19 mouse cellular contexts compared by ENCODE assay signal in the genomic region with DNA sequence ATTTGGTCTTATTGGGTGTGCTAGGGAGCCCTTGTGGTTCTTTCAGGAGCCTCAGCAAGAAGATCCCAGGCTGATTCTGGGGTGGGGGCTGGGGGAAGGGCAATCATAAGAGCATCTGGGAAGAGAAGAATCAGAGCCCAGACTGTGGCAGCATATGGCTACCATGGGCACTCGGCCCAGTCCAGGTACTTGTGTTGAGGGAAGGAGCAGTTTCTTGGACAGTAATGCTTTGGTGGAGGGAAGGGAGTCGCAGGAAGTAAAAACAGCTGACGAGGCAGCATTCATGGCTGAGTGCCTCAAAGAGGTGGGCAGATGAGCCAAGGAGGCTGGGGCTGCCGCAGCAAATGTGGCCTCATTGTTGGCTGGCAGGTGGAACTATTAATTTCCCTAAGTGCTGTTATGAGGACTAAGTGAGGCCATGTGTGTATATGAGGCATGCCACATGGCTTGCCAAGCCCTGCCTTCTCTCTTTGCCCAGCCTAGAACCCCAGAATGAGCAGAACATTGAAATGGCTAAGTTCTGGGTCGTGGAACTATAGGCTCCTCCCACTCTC.
DNase-seq lines count a peak whose midpoint lies in the region; ATAC-seq lines count a peak whose summit lies in the region.
"Had no signal": no experiment of that assay in that cellular context is flagged by ENCODE, and none has a peak within 500 bp of the region (broad histone marks: within the 10 kb centered on the region; RNA-seq: fewer than 3 reads in every experiment).

No protein-coding gene starts in this region.

- ATAC-seq in frontal cortex, adult (ENCODE audit: low TSS enrichment): peak; percentile 32; the same call in 1 of the 2 replicates
- ATAC-seq: Patski had no signal

- DNase-seq in frontal cortex, adult 2 months (ENCODE audit: extremely low spot score in 1 of 2, low spot score in 1 of 2): no peak
- peak; percentile 63 to 64 for DNase-seq in right cerebral cortex, postnatal 10 days (ENCODE audit: low spot score in 2 of 2)
- no peak for DNase-seq in right cerebral cortex, adult 18-20 months
- DNase-seq in cerebellum, postnatal 14 days: peak; percentile 77 to 81
- DNase-seq in ovary, postnatal 36 days (ENCODE audit: low spot score): no peak
- no peak for DNase-seq in embryonic facial prominence, embryonic 10.5 days (ENCODE audit: low spot score)
- DNase-seq: gastrocnemius, postnatal 36 days; heart, postnatal 4 days; kidney, postnatal 10 days; layer of hippocampus, postnatal 36 days; lung, postnatal 14 days; retina, postnatal 1 day; thymus, postnatal 25 days had no signal

- WGBS in embryonic facial prominence, embryonic 10.5 days: 83% methylated on average over 5 of the region's 5 CpGs

- no peak overlapping the region for H3K27ac ChIP-seq in embryonic facial prominence, embryonic 10.5 days (replicated peaks)
- H3K27ac ChIP-seq: heart, embryonic 13.5 days; limb, embryonic 12.5 days; liver, embryonic 15.5 days; stomach, postnatal 0 days had no signal

- H3K9me3 ChIP-seq in embryonic facial prominence, embryonic 10.5 days: no peaks in the 10 kb centered on the region
- H3K9me3 ChIP-seq: heart, embryonic 13.5 days; limb, embryonic 12.5 days; liver, embryonic 15.5 days had no signal

- H3K4me1 ChIP-seq in embryonic facial prominence, embryonic 10.5 days: peaks cover 18% of the 10 kb centered on the region
- H3K4me1 ChIP-seq: liver, embryonic 15.5 days had no signal

- H3K4me3 ChIP-seq in embryonic facial prominence, embryonic 10.5 days: no peak overlapping the region
- H3K4me3 ChIP-seq: heart, embryonic 13.5 days; limb, embryonic 12.5 days; liver, embryonic 15.5 days had no signal

- 0 out of 2 replicates have a peak, but pooled peaks cover 6% of the 10 kb centered on the region for H3K27me3 ChIP-seq in embryonic facial prominence, embryonic 10.5 days (replicated peaks; ENCODE audit: low read depth, poor library complexity, severe bottlenecking)
- H3K27me3 ChIP-seq: liver, embryonic 15.5 days; Patski had no signal

- no peaks in the 10 kb centered on the region for H3K36me3 ChIP-seq in embryonic facial prominence, embryonic 10.5 days (replicated peaks)
- H3K36me3 ChIP-seq: heart, embryonic 13.5 days; limb, embryonic 12.5 days; liver, embryonic 15.5 days had no signal

Comparison
In these comparisons a context has a peak if more than half of its experiments do, and no peak if none do; other contexts are left out.
1. DNase-seq: peak in right cerebral cortex, postnatal 10 days (2 of 2) and cerebellum, postnatal 14 days (2 of 2); none in frontal cortex, adult 2 months (0 of 2), right cerebral cortex, adult 18-20 months (single experiment), ovary, postnatal 36 days (single experiment) and embryonic facial prominence, embryonic 10.5 days (single experiment).